Mouse (Mus musculus) R1 (cell line): ENCODE results near the gene Zfp410.

ENCODE experiments used
- DNase-seq: peaks from one replicate; pipeline ENCODE4 v3.0.0-alpha.2; 2018; ENCODE audit warnings: low read depth, low spot score

Gene Zfp410

DNA sequence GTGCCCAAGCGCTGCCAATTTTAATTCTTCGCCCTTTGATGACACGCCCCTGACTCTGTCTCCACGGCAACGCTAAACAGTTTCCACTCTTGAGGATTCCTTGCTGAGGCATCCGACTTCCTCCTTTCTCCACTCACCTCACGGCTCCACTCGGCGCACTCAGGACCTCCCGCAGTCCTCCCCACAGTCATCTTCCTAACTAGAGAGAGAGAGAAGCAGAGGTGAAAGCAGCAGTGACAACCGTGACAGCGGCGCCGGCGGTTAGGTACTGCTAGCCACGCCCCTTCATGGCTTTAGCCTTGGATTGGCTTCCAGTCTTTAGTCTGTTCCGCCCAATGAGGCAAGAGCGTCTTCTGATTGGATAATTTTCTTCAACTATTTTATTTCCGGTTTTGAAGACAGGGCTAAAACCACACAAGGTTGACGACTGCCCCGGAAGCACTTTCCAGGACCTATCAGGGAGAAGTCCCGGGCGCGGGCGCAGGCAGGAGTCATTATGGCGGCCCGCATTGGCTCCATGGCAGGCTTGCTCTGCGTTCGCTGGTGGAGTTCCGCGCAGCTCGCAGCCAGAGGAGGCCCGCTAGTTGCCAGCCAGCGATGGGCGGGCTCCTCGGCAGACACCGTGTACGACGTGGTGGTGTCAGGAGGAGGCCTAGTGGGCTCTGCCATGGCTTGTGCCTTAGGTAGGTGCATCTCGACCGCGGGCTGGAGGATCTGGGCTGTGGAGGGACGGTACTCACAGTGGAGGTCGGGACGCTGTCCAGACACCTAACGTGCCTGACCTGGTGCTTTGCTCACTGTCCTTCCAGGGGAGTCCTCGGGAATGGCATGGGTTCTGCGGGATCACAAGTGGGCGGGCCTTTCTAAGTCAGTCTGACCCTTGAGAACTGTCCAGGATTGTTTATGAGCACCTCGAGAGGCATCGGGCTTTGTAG is 45.2 kb downstream of the Zfp410 start, which contains the start of the genes Coq6 and Fam161b:
Gene Coq6, plus strand, starts transcription at position 103 of the 935 bp plus-strand sequence.
Gene Fam161b, minus strand, starts transcription at position 279 of the 935 bp plus-strand sequence.
- DNase-seq: peak; percentile 99

DNA sequence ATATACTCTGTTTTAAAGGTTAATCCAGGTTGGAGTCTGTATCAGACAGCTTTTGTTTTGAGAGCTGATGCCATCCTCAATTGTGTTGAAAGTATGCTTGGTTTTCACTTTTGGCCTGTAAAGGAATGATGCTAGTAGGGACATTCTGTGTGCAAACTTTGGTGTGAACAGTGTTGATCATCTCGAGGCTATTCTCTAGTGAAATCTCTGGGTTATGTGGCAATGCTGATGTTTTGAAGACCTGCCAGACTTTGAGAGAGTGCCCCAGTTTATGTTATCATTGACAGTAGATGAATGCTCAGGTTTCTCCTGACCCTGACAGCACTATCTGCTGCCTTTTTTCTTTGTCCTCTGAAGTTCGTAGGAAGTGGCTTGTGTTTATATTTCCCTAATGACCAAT is 46.2 kb downstream of the Zfp410 start:
- no peak for DNase-seq

DNA sequence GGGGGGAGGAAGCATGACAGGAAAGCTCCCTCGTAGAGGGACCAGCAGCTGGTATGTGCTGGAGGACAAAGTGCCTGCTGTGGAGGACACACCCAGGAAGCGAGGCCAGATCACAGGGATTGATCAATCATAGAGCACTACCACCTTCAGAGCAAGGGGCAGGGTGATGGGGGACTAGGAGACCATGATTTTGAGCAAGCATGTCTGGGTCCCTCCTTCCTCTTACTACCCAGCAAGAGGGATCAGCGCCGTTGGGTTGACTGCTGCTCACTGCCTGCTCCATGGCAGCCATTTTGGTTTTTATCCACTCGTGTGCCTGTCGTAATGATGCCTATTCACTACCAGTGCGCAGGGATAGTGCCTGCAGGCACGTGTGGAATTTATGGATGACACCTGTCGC is 47.6 kb downstream of the Zfp410 start:
- peak; percentile 67 for DNase-seq

DNA sequence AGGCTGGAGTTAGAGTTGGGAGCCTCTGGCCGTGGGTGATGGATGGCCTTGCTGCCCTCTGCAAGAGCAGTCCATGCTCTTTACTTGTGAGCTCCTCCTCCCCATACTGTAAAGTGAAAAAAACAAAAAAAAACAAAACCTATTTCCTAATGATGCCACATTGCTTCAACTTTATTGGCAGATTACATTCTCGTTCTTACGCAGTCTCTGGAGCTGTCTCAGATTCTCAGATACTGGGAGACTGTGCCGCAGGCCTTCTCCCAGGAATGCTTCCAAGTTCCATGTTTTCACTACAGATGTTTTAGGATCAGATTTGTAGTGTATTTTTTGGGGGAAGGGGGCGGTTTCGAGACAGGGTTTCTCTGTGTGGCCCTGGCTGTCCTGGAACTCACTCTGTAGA is 48.5 kb downstream of the Zfp410 start:
- no peak for DNase-seq

DNA sequence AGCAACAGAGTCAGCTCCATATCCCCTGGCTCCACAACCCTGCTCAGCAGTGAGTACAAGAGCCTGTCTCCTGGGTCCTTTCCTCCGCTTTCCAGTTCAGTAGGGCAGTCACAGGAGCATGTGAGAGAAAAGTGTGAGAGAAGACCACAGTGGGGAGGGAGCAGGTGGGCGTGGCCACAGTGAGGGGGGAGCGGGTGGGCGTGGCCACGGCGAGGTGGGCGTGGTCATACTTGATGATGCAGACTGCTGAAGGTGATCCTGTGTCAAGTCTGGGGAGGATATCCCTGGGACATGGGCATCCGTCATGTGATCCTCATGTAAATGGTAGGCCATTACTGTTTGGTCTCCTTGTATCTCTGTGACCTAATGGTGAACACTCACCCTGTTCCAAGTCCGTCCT is 50.3 kb downstream of the Zfp410 start:
- DNase-seq: peak; percentile 76

DNA sequence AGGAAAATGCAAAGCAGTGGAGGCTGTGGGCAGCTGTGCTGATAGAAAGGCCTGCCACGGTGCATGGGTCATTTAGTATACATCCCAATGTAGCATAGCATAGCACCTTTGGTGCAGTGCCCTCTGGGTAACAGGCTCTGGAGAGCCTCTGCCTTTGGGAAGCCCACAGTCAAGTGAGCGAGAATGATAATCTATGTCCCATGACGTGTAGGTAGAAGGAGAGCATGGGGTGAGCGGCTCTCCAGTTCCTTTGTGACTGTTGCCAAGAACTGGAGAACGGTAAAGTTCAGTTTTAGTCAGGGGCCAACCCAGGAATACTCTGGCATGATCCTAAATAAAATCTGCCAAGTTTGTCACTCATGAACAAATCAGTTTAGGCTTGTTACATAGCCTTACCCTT is 55.0 kb downstream of the Zfp410 start:
- no peak for DNase-seq

DNA sequence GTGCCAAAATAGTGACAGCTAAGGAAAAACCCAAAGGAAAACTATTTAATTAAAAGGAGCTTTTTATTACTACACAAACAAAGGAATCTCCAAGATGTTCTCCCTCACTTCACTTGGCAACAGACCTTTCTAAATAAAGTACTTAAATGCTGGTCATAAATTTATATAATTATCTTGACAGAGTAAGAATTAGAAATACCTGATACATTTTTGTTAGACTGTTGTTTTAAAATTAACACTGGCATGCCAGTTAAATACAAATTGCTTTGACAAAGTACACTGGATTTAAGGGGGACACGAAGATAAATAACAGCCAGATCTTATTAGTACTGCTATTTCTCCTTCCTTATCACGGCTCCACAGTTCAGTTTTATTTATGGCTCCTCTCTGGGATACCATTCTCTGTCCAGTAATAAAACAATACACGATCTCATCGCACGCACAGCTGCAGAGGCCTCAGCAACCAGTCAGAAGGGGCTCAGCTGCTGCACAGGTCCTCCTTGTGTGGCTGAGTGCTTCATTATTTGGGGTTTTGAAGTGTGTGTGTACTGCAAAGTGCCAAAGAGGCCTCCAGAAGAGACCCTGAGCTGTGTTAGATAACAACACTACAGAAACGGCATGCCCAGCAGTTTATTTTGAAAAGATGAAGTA is 57.3 kb downstream of the Zfp410 start:
- DNase-seq: no peak

DNA sequence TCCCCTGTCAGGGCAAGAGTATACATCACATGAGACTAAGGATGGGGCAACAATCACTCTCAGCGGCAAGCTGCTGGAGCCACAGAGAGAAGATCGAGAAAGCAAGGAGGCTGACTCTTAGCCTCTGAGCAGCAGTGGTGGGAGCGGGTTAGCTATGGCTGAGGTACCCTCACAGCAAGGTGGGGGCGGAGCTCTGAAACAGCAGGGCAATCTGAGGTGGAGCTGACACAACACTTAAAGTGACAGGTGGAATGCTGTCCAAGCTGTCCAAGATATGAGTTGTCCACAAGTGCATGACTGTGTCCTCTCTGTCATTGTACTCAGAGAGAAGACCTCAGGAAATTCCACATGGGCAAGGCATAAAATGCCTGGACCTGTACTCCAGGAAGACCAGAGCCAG is 65.7 kb downstream of the Zfp410 start:
- no peak for DNase-seq

DNA sequence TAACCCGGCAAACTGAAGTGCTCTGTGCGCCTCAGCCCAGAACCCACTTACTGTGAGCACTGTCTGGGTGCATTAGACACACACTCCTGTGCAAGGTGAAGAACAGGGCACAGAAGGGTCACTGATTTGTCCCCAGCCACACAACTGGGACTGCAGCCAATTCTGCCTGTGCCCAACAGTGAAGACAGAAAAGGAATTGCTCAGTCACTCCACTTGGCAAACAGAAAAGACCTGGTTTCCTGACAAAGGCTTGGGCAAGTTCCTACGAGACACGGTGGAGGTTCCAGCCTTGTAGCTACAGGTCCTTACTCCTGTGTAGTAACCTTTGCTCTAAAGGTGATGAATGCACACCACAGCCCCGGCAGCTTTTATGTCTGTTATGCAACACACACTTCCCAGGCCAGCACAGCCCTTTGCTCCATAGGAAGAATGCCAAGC is 68.0 kb downstream of the Zfp410 start:
- no peak for DNase-seq

DNA sequence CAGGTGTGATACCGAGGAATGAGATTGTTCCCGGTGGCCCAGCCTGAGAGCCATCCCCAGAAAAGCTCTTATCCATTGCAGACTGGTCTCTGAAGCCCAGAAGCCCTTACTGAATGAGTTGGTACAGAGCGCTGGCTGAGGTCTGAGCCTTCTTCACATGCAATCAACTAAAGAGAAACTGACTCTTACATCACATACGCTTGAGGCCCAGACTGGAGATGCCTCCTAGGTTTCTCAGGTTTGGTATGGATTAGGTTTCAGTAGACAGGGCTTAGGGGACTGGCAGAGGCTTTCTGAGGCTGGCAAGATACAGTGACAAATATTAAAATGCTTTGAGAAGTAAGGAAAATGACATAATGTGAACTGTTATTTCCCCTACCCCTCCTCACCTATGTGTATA is 68.8 kb downstream of the Zfp410 start:
- DNase-seq: no peak

DNA sequence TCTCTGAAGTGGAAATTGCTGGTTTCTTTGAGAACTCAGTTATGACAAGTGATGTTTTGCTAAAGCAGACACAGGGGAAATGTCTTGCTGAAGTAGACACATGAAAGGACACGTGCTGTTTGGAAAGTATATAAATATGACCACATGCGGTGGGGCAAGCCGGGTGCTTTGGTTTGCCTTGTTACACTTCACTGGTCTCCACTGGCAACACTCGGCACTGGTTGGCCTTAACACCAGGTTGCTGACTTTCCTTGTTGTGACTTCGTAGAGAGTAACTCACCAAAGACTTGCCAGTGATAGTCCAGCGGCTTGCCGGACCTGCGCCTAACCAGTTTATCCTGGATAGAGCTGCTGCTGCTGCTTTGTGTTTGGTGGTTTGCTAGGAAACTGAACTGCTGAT is 71.4 kb downstream of the Zfp410 start:
- DNase-seq: no peak

DNA sequence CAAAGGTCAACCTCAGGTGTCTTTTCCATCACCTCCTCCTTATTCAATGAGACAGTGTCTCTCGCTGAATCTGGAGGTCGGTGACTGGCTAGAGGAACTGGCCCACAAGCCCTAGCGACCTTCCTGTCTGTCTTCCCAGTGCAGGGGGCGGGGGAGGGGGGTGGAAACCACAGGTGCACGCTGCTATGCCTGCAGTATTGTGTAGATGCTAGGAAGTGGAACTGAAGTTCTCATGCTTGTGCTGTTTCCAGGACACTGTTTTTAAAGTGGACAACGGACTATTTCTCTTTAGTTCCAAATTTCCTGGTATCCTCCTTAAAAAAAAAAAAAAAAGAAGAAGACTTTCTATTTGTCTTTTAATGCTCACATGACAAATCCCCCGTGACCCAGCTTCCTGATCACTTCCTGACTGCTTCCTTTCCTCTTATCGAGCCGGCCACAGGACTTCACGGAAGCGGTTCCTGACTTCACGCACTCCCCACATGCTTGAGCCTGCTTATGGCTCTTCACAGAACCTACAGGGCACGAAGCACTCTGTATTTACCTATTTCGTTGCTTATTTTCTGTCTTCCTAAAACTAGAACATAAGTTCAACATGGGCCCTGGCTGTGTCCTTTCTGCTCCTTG is 72.2 kb downstream of the Zfp410 start:
- peak; percentile 50 for DNase-seq

DNA sequence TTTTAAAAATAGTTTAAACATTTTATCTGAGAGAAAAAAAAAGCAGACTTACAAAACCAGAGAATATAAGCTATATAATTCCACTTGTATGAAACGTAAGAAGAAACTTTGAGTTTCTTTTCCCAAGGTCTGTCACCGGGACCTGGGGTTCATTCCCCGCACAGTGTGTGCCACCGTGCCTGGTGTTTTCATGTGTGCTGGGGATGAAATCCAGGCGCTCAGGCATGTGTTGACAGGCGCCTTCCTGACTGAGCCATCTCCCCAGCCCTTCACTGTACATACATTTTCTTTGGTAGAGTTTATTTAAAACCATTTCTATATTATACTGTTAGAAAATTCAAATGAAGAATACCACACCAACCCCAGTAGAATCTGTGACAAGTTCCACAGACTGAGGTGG is 73.7 kb downstream of the Zfp410 start:
- no peak for DNase-seq

DNA sequence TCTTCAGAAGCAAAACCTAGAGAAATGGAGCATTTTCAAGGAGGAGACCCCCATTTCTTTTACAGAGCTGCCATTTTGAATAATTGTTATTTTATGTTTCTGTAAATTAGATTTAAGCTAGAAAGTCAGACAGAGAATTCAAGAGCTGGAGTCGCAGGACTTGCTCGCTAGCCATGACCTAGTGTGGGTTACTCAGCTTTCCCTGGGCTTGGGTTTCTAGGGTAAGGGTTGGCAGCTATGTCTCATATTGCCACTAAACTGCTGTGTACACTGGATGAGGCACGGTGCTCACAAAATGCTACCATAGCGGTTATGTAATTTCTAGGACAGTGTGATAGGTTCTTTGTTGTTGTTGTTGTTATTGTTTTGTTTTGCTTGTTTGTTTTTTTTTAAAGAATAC is 76.0 kb downstream of the Zfp410 start:
- no peak for DNase-seq
